In genomic region chr6:71235944-71236343, GRCm38 (mm10) we compare ENCODE assay signal across 24 mouse cellular contexts. TPM values are rescaled to one million over a fixed set of nuclear protein-coding genes. Genes with fewer than 3 reads are reported as not detected.
DNase-seq lines count a peak whose midpoint lies in the region; ATAC-seq and TF ChIP-seq lines count a peak whose summit lies in the region.
"Had no signal": no experiment of that assay in that cellular context is flagged by ENCODE, and none has a peak within 500 bp of the region (broad histone marks: within the 10 kb centered on the region; RNA-seq: fewer than 3 reads in every experiment).

No protein-coding gene starts in this region.

- peak; percentile 17; the same call in 1 of the 2 replicates for ATAC-seq in hindbrain, embryonic 11.5 days (ENCODE audit: low FRiP score)
- no peak for ATAC-seq in hindbrain, embryonic 16.5 days
- ATAC-seq in intestine, postnatal 0 days: peak; percentile 44
- ATAC-seq in liver, postnatal 0 days: peak; percentile 68
- ATAC-seq: forebrain, embryonic 15.5 days; Patski had no signal

- H3K4me2 ChIP-seq in hindbrain, embryonic 11.5 days (replicated peaks; ENCODE audit: low read depth, low read length): no peak overlapping the region
- H3K4me2 ChIP-seq in hindbrain, embryonic 16.5 days (ENCODE audit: low read length): no peak overlapping the region
- no peak overlapping the region for H3K4me2 ChIP-seq in CH12.LX (ENCODE audit: insufficient read depth, low read depth, poor library complexity, severe bottlenecking)
- no peak overlapping the region for H3K4me2 ChIP-seq in intestine, postnatal 0 days (replicated peaks; ENCODE audit: low read depth)
- no peak overlapping the region for H3K4me2 ChIP-seq in liver, postnatal 0 days (ENCODE audit: low read depth, low read length)
- H3K4me2 ChIP-seq: forebrain, embryonic 15.5 days; hindbrain, embryonic 13.5 days; limb, embryonic 13.5 days; midbrain, embryonic 12.5 days; neural tube, embryonic 12.5 days had no signal

- no peak for TF ChIP-seq POLR2A in CH12.LX (IDR thresholded peaks at IDR 0.05; ENCODE audit: low read depth, low read length)

- dilution Hi-C loops in CH12.LX (cut with MboI; ENCODE audit: extremely low pct_ligation_motif_present, extremely low pct_unique_long_range_greater_than_20kb, low sequenced_read_pairs): no loop called here

- TF ChIP-seq CTCF in CH12.LX (conservative IDR thresholded peaks at IDR 0.05 in 1 of 2, IDR thresholded peaks at IDR 0.05 in 1 of 2; ENCODE audit: low read depth in 2 of 2, low read length in 2 of 2): no peak
- TF ChIP-seq CTCF in intestine, postnatal 0 days (IDR thresholded peaks at IDR 0.05; ENCODE audit: low read depth): no peak
- TF ChIP-seq CTCF in liver, postnatal 0 days (IDR thresholded peaks at IDR 0.05; ENCODE audit: low read depth): no peak

- no peak overlapping the region for H3K27ac ChIP-seq in hindbrain, embryonic 11.5 days (ENCODE audit: low read depth, low read length)
- no peak overlapping the region for H3K27ac ChIP-seq in hindbrain, embryonic 16.5 days (ENCODE audit: low read depth, low read length)
- no peak overlapping the region for H3K27ac ChIP-seq in CH12.LX (ENCODE audit: insufficient read depth, low read depth)
- H3K27ac ChIP-seq in intestine, postnatal 0 days (ENCODE audit: low read depth, low read length): peak overlapping the region; percentile 89
- H3K27ac ChIP-seq in liver, postnatal 0 days (ENCODE audit: low read depth): peak overlapping the region; percentile 68
- H3K27ac ChIP-seq: forebrain, embryonic 15.5 days; hindbrain, embryonic 13.5 days; limb, embryonic 13.5 days; midbrain, embryonic 12.5 days; neural tube, embryonic 12.5 days had no signal

- H3K4me1 ChIP-seq in hindbrain, embryonic 11.5 days (replicated peaks; ENCODE audit: control insufficient read depth, insufficient read depth, low read length): no peaks in the 10 kb centered on the region
- no peaks in the 10 kb centered on the region for H3K4me1 ChIP-seq in hindbrain, embryonic 16.5 days (ENCODE audit: control insufficient read depth, insufficient read depth, low read depth, low read length)
- peaks cover 16 to 28% of the 10 kb centered on the region in 2 experiments for H3K4me1 ChIP-seq in CH12.LX (ENCODE audit: control insufficient read depth in 1 of 2, insufficient read depth in 2 of 2)
- 0 out of 2 replicates have a peak, but pooled peaks cover 5% of the 10 kb centered on the region for H3K4me1 ChIP-seq in intestine, postnatal 0 days (replicated peaks; ENCODE audit: control insufficient read depth, insufficient read depth, low read length)
- H3K4me1 ChIP-seq in liver, postnatal 0 days (ENCODE audit: insufficient read depth): peaks cover 7% of the 10 kb centered on the region
- H3K4me1 ChIP-seq: forebrain, embryonic 15.5 days; hindbrain, embryonic 13.5 days; midbrain, embryonic 12.5 days; neural tube, embryonic 12.5 days had no signal

- H3K9ac ChIP-seq in hindbrain, embryonic 11.5 days (ENCODE audit: low read depth, low read length): no peak overlapping the region
- no peak overlapping the region for H3K9ac ChIP-seq in hindbrain, embryonic 16.5 days (ENCODE audit: low read depth, low read length)
- H3K9ac ChIP-seq in CH12.LX (ENCODE audit: insufficient read depth, low read depth): no peak overlapping the region
- no peak overlapping the region for H3K9ac ChIP-seq in intestine, postnatal 0 days (ENCODE audit: low read depth, low read length)
- no peak overlapping the region for H3K9ac ChIP-seq in liver, postnatal 0 days (replicated peaks)
- H3K9ac ChIP-seq: forebrain, embryonic 15.5 days; hindbrain, embryonic 13.5 days; limb, embryonic 13.5 days; midbrain, embryonic 12.5 days; neural tube, embryonic 12.5 days had no signal

- no peaks in the 10 kb centered on the region for H3K9me3 ChIP-seq in hindbrain, embryonic 11.5 days (ENCODE audit: control insufficient read depth, low read length)
- H3K9me3 ChIP-seq in hindbrain, embryonic 16.5 days (ENCODE audit: control insufficient read depth, low read length): 0 out of 2 replicates have a peak, but pooled peaks cover 2% of the 10 kb centered on the region
- H3K9me3 ChIP-seq in CH12.LX (replicated peaks; ENCODE audit: low read length): no peaks in the 10 kb centered on the region
- no peaks in the 10 kb centered on the region for H3K9me3 ChIP-seq in intestine, postnatal 0 days (ENCODE audit: control insufficient read depth)
- no peaks in the 10 kb centered on the region for H3K9me3 ChIP-seq in liver, postnatal 0 days (ENCODE audit: low read length)
- H3K9me3 ChIP-seq: forebrain, embryonic 15.5 days; hindbrain, embryonic 13.5 days; limb, embryonic 13.5 days; midbrain, embryonic 12.5 days; neural tube, embryonic 12.5 days had no signal

- WGBS in hindbrain, embryonic 11.5 days: 56% methylated on average over 2 of the region's 3 CpGs
- WGBS in hindbrain, embryonic 16.5 days: 67% methylated on average over 3 of the region's 3 CpGs
- 25% methylated on average over 3 of the region's 3 CpGs for WGBS in intestine, postnatal 0 days
- 35% methylated on average over 3 of the region's 3 CpGs for WGBS in liver, postnatal 0 days (ENCODE audit: insufficient replicate concordance)

- in situ Hi-C loops in CH12.LX (cut with MboI; ENCODE audit: low pct_ligation_motif_present, low pct_unique_long_range_greater_than_20kb, low sequenced_read_pairs): no loop called here

- H3K79me2 ChIP-seq in CH12.LX (replicated peaks; ENCODE audit: control insufficient read depth, extremely low read depth, insufficient read depth, poor library complexity, severe bottlenecking): no peaks in the 10 kb centered on the region

- H3K36me3 ChIP-seq in hindbrain, embryonic 11.5 days (ENCODE audit: control insufficient read depth, insufficient read depth, low read length): no peaks in the 10 kb centered on the region
- no peaks in the 10 kb centered on the region for H3K36me3 ChIP-seq in hindbrain, embryonic 16.5 days (ENCODE audit: control insufficient read depth, insufficient read depth, low read length)
- H3K36me3 ChIP-seq in CH12.LX (replicated peaks in 1 of 2; ENCODE audit: control insufficient read depth in 1 of 2, insufficient read depth in 1 of 2, low read length in 1 of 2): no peaks in the 10 kb centered on the region
- no peaks in the 10 kb centered on the region for H3K36me3 ChIP-seq in intestine, postnatal 0 days (ENCODE audit: control insufficient read depth, insufficient read depth)
- H3K36me3 ChIP-seq in liver, postnatal 0 days (replicated peaks; ENCODE audit: insufficient read depth, low read length): no peaks in the 10 kb centered on the region
- H3K36me3 ChIP-seq: forebrain, embryonic 15.5 days; hindbrain, embryonic 13.5 days; limb, embryonic 13.5 days; midbrain, embryonic 12.5 days; neural tube, embryonic 12.5 days had no signal

- no peak overlapping the region for H3K4me3 ChIP-seq in hindbrain, embryonic 11.5 days (ENCODE audit: low read depth, low read length)
- H3K4me3 ChIP-seq in hindbrain, embryonic 16.5 days (ENCODE audit: low read length): no peak overlapping the region
- H3K4me3 ChIP-seq in CH12.LX (replicated peaks in 1 of 3; ENCODE audit: low read depth in 2 of 3, low read length in 2 of 3, poor library complexity in 1 of 3): no peak overlapping the region
- no peak overlapping the region for H3K4me3 ChIP-seq in intestine, postnatal 0 days (ENCODE audit: low read depth, low read length)
- H3K4me3 ChIP-seq in liver, postnatal 0 days (ENCODE audit: low read depth, low read length): no peak overlapping the region
- H3K4me3 ChIP-seq: forebrain, embryonic 15.5 days; hindbrain, embryonic 13.5 days; limb, embryonic 13.5 days; midbrain, embryonic 12.5 days; neural tube, embryonic 12.5 days had no signal

- no peak for TF ChIP-seq EP300 in CH12.LX (IDR thresholded peaks at IDR 0.05; ENCODE audit: low read length)
- no peak for TF ChIP-seq EP300 in liver, postnatal 0 days (IDR thresholded peaks at IDR 0.05; ENCODE audit: low read depth)

- no peak for DNase-seq in hindbrain, embryonic 11.5 days (ENCODE audit: low spot score)
- no peak for DNase-seq in CH12.LX (ENCODE audit: extremely low read depth)
- no peak for DNase-seq in liver, postnatal 0 days
- DNase-seq in testis, postnatal 10 days (ENCODE audit: low spot score): no peak
- DNase-seq in B cell, adult 2 months: no peak
- no peak for DNase-seq in heart, adult 9 months (ENCODE audit: low spot score in 2 of 2)
- DNase-seq: adrenal gland, adult 8-10 months; cerebellum, adult 9-10 months; gastrocnemius, postnatal 14 days; heart, postnatal 10 days had no signal

- H3K27me3 ChIP-seq in hindbrain, embryonic 11.5 days (ENCODE audit: control insufficient read depth, insufficient read depth, low read length): no peaks in the 10 kb centered on the region
- H3K27me3 ChIP-seq in hindbrain, embryonic 16.5 days (replicated peaks; ENCODE audit: control insufficient read depth, insufficient read depth, low read length): no peaks in the 10 kb centered on the region
- peaks cover 2% of the 10 kb centered on the region for H3K27me3 ChIP-seq in CH12.LX (replicated peaks)
- no peaks in the 10 kb centered on the region for H3K27me3 ChIP-seq in intestine, postnatal 0 days (replicated peaks; ENCODE audit: control insufficient read depth, insufficient read depth, low read length)
- no peaks in the 10 kb centered on the region for H3K27me3 ChIP-seq in liver, postnatal 0 days (ENCODE audit: insufficient read depth, low read length)
- H3K27me3 ChIP-seq: forebrain, embryonic 15.5 days; hindbrain, embryonic 13.5 days; limb, embryonic 13.5 days; midbrain, embryonic 12.5 days; neural tube, embryonic 12.5 days; Patski had no signal

- no peak for TF ChIP-seq RAD21 in CH12.LX (IDR thresholded peaks at IDR 0.05; ENCODE audit: low read depth, low read length)

TF ChIP-seq in CH12.LX, 34 proteins besides CTCF, POLR2A, EP300 and RAD21 (continues in another document):
- TF ChIP-seq NELFE (IDR thresholded peaks at IDR 0.05; ENCODE audit: low read depth, low read length) (no peak), SMC3 (IDR thresholded peaks at IDR 0.05; ENCODE audit: low read depth, low read length) (no peak)

RNA-seq across cellular contexts. Expression of gene Krcc1, which starts 35.5 kb away (rescaled TPM):
- 37.9 and 38.5 TPM in 2 replicates for polyA plus RNA-seq in hindbrain, embryonic 11.5 days (2014; fragmentation: Nextera tagmentation; extraction: Ambion mirVana)
- polyA plus RNA-seq in hindbrain, embryonic 16.5 days (2015; fragmentation: Nextera tagmentation; extraction: Ambion mirVana): 19.2 and 20.3 TPM in 2 replicates
- 16.7 and 18.7 TPM in 2 replicates for total RNA-seq in CH12.LX (2012; rRNA removed)
- 40.2 and 42.0 TPM in 2 replicates for total RNA-seq in CH12.LX (2014; rRNA removed)
- 23.6 and 28.2 TPM in 2 replicates for polyA plus RNA-seq in CH12.LX (2012; ENCODE audit: insufficient read length, low read depth)
- polyA plus RNA-seq in intestine, postnatal 0 days (2015; fragmentation: Nextera tagmentation; extraction: Ambion mirVana): 109 and 111 TPM in 2 replicates
- 47.0 and 49.2 TPM in 2 replicates for polyA plus RNA-seq in liver, postnatal 0 days (2015; fragmentation: Nextera tagmentation; extraction: Ambion mirVana)

RNA-seq across cellular contexts. Expression of gene Fabp1, which starts 36.3 kb away (rescaled TPM):
- not detected in 2 replicates for polyA plus RNA-seq in hindbrain, embryonic 11.5 days (2014; fragmentation: Nextera tagmentation; extraction: Ambion mirVana)
- not detected in 2 replicates for polyA plus RNA-seq in hindbrain, embryonic 16.5 days (2015; fragmentation: Nextera tagmentation; extraction: Ambion mirVana)
- total RNA-seq in CH12.LX (2012; rRNA removed) (not detected in 2 replicates), CH12.LX (2014; rRNA removed) (not detected in 2 replicates)
- polyA plus RNA-seq in CH12.LX (2012; ENCODE audit: insufficient read length, low read depth): not detected in 2 replicates
- polyA plus RNA-seq in intestine, postnatal 0 days (2015; fragmentation: Nextera tagmentation; extraction: Ambion mirVana): 14,893 and 15,612 TPM in 2 replicates
- 6,645 and 7,607 TPM in 2 replicates for polyA plus RNA-seq in liver, postnatal 0 days (2015; fragmentation: Nextera tagmentation; extraction: Ambion mirVana)
- total RNA-seq: gastrocnemius, postnatal 14 days; heart, adult 8-10 months; heart, postnatal 10 days; layer of hippocampus, adult 18-20 months; layer of hippocampus, postnatal 25 days; left cerebral cortex, postnatal 10 days had no signal
- polyA plus RNA-seq: cortical plate, adult 2 months; embryonic facial prominence, embryonic 14.5 days; forebrain, embryonic 15.5 days; hindbrain, embryonic 13.5 days; midbrain, embryonic 12.5 days; neural tube, embryonic 12.5 days; Patski had no signal

Comparison
In these comparisons a context has a peak if more than half of its experiments do, and no peak if none do; other contexts are left out.
1. H3K27ac ChIP-seq: peak in intestine, postnatal 0 days (single experiment) and liver, postnatal 0 days (single experiment); none in hindbrain, embryonic 11.5 days (single experiment), hindbrain, embryonic 16.5 days (single experiment) and CH12.LX (single experiment).
2. RNA of gene Fabp1, which starts 36.3 kb away (polyA plus RNA-seq): 14,893 to 15,612 TPM in intestine, postnatal 0 days and 6,645 to 7,607 TPM in liver, postnatal 0 days; not detected in CH12.LX, not detected in hindbrain, embryonic 11.5 days and not detected in hindbrain, embryonic 16.5 days; every median in the first group is over 1,000 times any median in the second.